22 mouse cellular contexts compared by ENCODE assay signal in genomic region chr6:22591592-22591991, GRCm38 (mm10).
DNase-seq lines count a peak whose midpoint lies in the region; ATAC-seq and TF ChIP-seq lines count a peak whose summit lies in the region.
"Had no signal": no experiment of that assay in that cellular context is flagged by ENCODE, and none has a peak within 500 bp of the region (broad histone marks: within the 10 kb centered on the region; RNA-seq: fewer than 3 reads in every experiment).

No protein-coding gene starts in this region.

- H3K9me3 ChIP-seq in forebrain, postnatal 0 days (ENCODE audit: low read length), result no peaks in the 10 kb centered on the region
- no peaks in the 10 kb centered on the region for H3K9me3 ChIP-seq in forebrain, embryonic 10.5 days
- no peaks in the 10 kb centered on the region for H3K9me3 ChIP-seq in hindbrain, postnatal 0 days (ENCODE audit: low read length)
- no peaks in the 10 kb centered on the region for H3K9me3 ChIP-seq in hindbrain, embryonic 14.5 days (ENCODE audit: control insufficient read depth, low read length)
- H3K9me3 ChIP-seq: embryonic facial prominence, embryonic 15.5 days; heart, embryonic 12.5 days; intestine, embryonic 15.5 days had no signal

- ATAC-seq in forebrain, postnatal 0 days, result peak; percentile 18; the same call in 1 of the 2 replicates
- no peak for ATAC-seq in hindbrain, postnatal 0 days
- no peak for ATAC-seq in hindbrain, embryonic 14.5 days (ENCODE audit: low FRiP score)
- ATAC-seq: activated CD4-positive, CD25-positive, alpha-beta regulatory T cell, adult 4 months; intestine, embryonic 15.5 days; Patski had no signal

- no peak overlapping the region for H3K4me3 ChIP-seq in forebrain, postnatal 0 days (ENCODE audit: low read depth, low read length)
- no peak overlapping the region for H3K4me3 ChIP-seq in forebrain, embryonic 10.5 days
- H3K4me3 ChIP-seq in hindbrain, postnatal 0 days (ENCODE audit: low read length), result no peak overlapping the region
- H3K4me3 ChIP-seq in hindbrain, embryonic 14.5 days (replicated peaks; ENCODE audit: low read length), result no peak overlapping the region
- H3K4me3 ChIP-seq: embryonic facial prominence, embryonic 15.5 days; erythroblast, embryonic 14.5 days; gastrocnemius, adult 2 months; heart, embryonic 12.5 days; intestine, embryonic 15.5 days had no signal

- no peak overlapping the region for H3K27ac ChIP-seq in forebrain, postnatal 0 days (ENCODE audit: low read depth, low read length)
- no peak overlapping the region for H3K27ac ChIP-seq in forebrain, embryonic 10.5 days
- H3K27ac ChIP-seq in hindbrain, postnatal 0 days, result no peak overlapping the region
- H3K27ac ChIP-seq in hindbrain, embryonic 14.5 days, result no peak overlapping the region
- H3K27ac ChIP-seq: embryonic facial prominence, embryonic 15.5 days; gastrocnemius, adult 2 months; intestine, embryonic 15.5 days had no signal

- H3K27me3 ChIP-seq in forebrain, postnatal 0 days (ENCODE audit: insufficient read depth, low read length), result no peaks in the 10 kb centered on the region
- no peaks in the 10 kb centered on the region for H3K27me3 ChIP-seq in forebrain, embryonic 10.5 days (ENCODE audit: poor library complexity, severe bottlenecking)
- no peaks in the 10 kb centered on the region for H3K27me3 ChIP-seq in hindbrain, postnatal 0 days (ENCODE audit: insufficient read depth, low read length)
- H3K27me3 ChIP-seq in hindbrain, embryonic 14.5 days (ENCODE audit: control insufficient read depth, insufficient read depth, low read length), result no peaks in the 10 kb centered on the region
- H3K27me3 ChIP-seq: CH12.LX; embryonic facial prominence, embryonic 15.5 days; heart, embryonic 12.5 days; intestine, embryonic 15.5 days; Patski had no signal

- H3K4me2 ChIP-seq in forebrain, postnatal 0 days (ENCODE audit: low read depth), result no peak overlapping the region
- no peak overlapping the region for H3K4me2 ChIP-seq in hindbrain, postnatal 0 days (ENCODE audit: low read depth, low read length)
- no peak overlapping the region for H3K4me2 ChIP-seq in hindbrain, embryonic 14.5 days (replicated peaks)
- H3K4me2 ChIP-seq: embryonic facial prominence, embryonic 15.5 days; heart, embryonic 12.5 days; intestine, embryonic 15.5 days had no signal

- DNase-seq in adrenal gland, adult 2 months, result peak; percentile 5
- no peak for DNase-seq in adrenal gland, postnatal 14 days
- DNase-seq in forebrain, postnatal 0 days, result no peak
- no peak for DNase-seq in forebrain, embryonic 10.5 days (ENCODE audit: extremely low spot score, low spot score)
- DNase-seq in hindbrain, postnatal 0 days (ENCODE audit: low spot score), result peak; percentile 4
- DNase-seq in hindbrain, embryonic 14.5 days (ENCODE audit: low spot score), result no peak
- peak; percentile 44 for DNase-seq in brain, embryonic 14.5 days (ENCODE audit: low read depth)
- no peak for DNase-seq in cerebellum, adult 9-10 months
- DNase-seq: adrenal gland, adult 8-10 months; cerebellum, adult 2 months; cerebellum, postnatal 14 days; embryo, embryonic 11 days; gastrocnemius, adult 2 months; gastrocnemius, postnatal 25 days; kidney, adult 18-20 months had no signal

- H3K36me3 ChIP-seq in forebrain, postnatal 0 days (ENCODE audit: insufficient read depth), result no peaks in the 10 kb centered on the region
- no peaks in the 10 kb centered on the region for H3K36me3 ChIP-seq in forebrain, embryonic 10.5 days (replicated peaks)
- no peaks in the 10 kb centered on the region for H3K36me3 ChIP-seq in hindbrain, postnatal 0 days (ENCODE audit: insufficient read depth, low read length)
- H3K36me3 ChIP-seq in hindbrain, embryonic 14.5 days (replicated peaks; ENCODE audit: control insufficient read depth, insufficient read depth), result no peaks in the 10 kb centered on the region
- H3K36me3 ChIP-seq: embryonic facial prominence, embryonic 15.5 days; heart, embryonic 12.5 days; intestine, embryonic 15.5 days had no signal

- H3K9ac ChIP-seq in forebrain, postnatal 0 days, result no peak overlapping the region
- no peak overlapping the region for H3K9ac ChIP-seq in hindbrain, postnatal 0 days (replicated peaks; ENCODE audit: low read length)
- H3K9ac ChIP-seq in hindbrain, embryonic 14.5 days, result no peak overlapping the region
- H3K9ac ChIP-seq: embryonic facial prominence, embryonic 15.5 days; heart, embryonic 12.5 days; intestine, embryonic 15.5 days had no signal

- H3K4me1 ChIP-seq in forebrain, postnatal 0 days (ENCODE audit: insufficient read depth), result no peaks in the 10 kb centered on the region
- no peaks in the 10 kb centered on the region; the same call in 1 of the 2 replicates for H3K4me1 ChIP-seq in forebrain, embryonic 10.5 days
- H3K4me1 ChIP-seq in hindbrain, postnatal 0 days (ENCODE audit: insufficient read depth, low read length), result no peaks in the 10 kb centered on the region
- H3K4me1 ChIP-seq in hindbrain, embryonic 14.5 days (replicated peaks; ENCODE audit: control insufficient read depth, insufficient read depth, low read length), result no peaks in the 10 kb centered on the region
- H3K4me1 ChIP-seq: embryonic facial prominence, embryonic 15.5 days; heart, embryonic 12.5 days; intestine, embryonic 15.5 days had no signal

- TF ChIP-seq POLR2A in brain, embryonic 14.5 days (IDR thresholded peaks at IDR 0.05; ENCODE audit: borderline replicate concordance, extremely low read depth, insufficient read depth, insufficient read length, poor library complexity, severe bottlenecking), result no peak

- no peak for TF ChIP-seq CTCF in forebrain, postnatal 0 days (IDR thresholded peaks at IDR 0.05; ENCODE audit: low read depth)
- no peak for TF ChIP-seq CTCF in hindbrain, postnatal 0 days (IDR thresholded peaks at IDR 0.05; ENCODE audit: low read depth)
- TF ChIP-seq CTCF in brain, embryonic 14.5 days (IDR thresholded peaks at IDR 0.05; ENCODE audit: borderline replicate concordance, extremely low read depth, insufficient read depth, insufficient read length), result no peak

- 26% methylated on average over 5 of the region's 5 CpGs for WGBS in forebrain, postnatal 0 days
- 84% methylated on average over 5 of the region's 5 CpGs for WGBS in forebrain, embryonic 10.5 days
- 59% methylated on average over 5 of the region's 5 CpGs for WGBS in hindbrain, postnatal 0 days
- WGBS in hindbrain, embryonic 14.5 days, result 57% methylated on average over 5 of the region's 5 CpGs

Comparison
In these comparisons a context has a peak if more than half of its experiments do, and no peak if none do; other contexts are left out.
1. DNase-seq: peak in adrenal gland, adult 2 months (single experiment), hindbrain, postnatal 0 days (single experiment) and brain, embryonic 14.5 days (single experiment); none in adrenal gland, postnatal 14 days (single experiment), forebrain, postnatal 0 days (single experiment), forebrain, embryonic 10.5 days (single experiment), hindbrain, embryonic 14.5 days (single experiment) and cerebellum, adult 9-10 months (single experiment).